Mouse (Mus musculus) cerebral cortex, adult 2 months (tissue): ENCODE data around the gene Plppr3.

Source experiments
- WGBS: fragments of 180-500 bp; shearing (Covaris S2); methylation state at CpG from one replicate; pipeline ENCODE4 v1.1.7; 2018; 5-methylcytosine and 5-hydroxymethylcytosine counted together

The Plppr3 gene

GRCm38 (mm10) chr10:79818225-79818624 is 56.2 kb downstream of the Plppr3 start:
- 61% methylated on average over 4 of the region's 4 CpGs for WGBS

DNA sequence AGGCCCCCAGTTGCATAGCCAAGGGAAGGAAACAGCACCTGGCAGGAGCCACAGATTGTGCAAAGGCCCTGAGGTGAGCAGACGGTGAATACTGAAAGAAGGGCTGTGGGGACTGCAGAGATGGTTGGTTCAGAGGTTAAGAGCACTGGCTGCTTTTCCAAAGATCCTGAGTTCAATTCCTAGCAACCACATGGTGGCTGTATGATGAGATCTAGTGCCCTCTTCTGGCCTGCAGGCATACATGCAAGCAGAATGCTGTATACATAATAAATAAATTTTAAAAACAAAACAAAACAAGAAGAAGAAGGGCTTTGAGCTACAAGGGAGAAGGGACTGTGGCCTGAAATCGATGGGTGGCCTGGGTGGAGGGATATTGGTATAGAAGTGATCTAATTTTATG is 57.3 kb downstream of the Plppr3 start:
- WGBS = 74% methylated on average over 2 of the region's 2 CpGs

DNA sequence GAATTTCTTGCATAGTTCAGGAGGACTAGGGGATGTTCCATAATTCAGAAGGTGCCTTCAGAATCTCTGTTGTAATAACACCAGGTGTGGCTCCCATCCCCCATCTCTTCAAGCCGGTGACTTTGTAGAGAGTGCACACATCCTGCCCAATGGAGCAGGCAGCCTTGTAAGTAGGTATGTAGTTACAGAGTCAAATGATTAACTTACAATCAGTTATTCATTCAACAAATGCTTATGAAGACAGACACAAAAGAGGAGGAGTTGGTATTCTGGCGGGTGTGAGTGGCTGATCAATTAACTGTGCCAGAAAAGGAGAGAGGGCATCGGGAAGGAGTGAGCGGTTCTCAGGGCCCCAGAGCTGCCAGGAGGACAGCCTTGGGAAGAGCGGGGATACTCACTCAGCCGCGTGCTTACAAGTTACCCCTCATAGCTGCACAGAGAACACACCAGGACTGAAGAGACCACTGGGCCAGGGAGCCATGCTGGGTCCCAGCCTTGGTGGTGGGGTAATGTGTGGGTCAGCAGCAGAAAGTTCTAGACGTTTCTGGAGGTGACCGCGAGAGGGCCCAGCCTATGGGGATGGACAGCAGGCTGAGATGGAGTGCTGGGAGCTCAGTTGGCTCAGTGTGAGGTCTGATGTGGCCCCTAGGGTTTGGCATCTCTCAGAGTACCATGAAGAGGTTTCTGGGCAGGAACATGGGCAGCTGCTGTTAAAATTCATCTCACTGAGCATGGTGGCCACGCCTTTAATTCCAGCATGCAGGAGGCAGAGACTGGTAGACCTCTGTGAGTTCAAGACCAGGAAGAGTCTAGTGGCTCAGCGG is 58.6 kb downstream of the Plppr3 start:
- WGBS = 85% methylated on average over 12 of the region's 12 CpGs

GRCm38 (mm10) chr10:79814271-79814842 is 60.1 kb downstream of the Plppr3 start:
- WGBS = 89% methylated on average over 5 of the region's 5 CpGs

- 31% methylated on average over 15 of the region's 15 CpGs for WGBS
These were observed 62.4 kb downstream of the Plppr3 start for GRCm38 (mm10) chr10:79811736-79812637.
